Mouse (Mus musculus) naive thymus-derived CD4-positive, alpha-beta T cell, adult 2 months (primary cell): ENCODE measurements around the gene Foxn3.

Experiments used
- DNase-seq: peaks from one replicate; pipeline ENCODE4 v3.0.0-alpha.2; 2011; ENCODE audit warnings: low read depth

Foxn3 gene

DNA sequence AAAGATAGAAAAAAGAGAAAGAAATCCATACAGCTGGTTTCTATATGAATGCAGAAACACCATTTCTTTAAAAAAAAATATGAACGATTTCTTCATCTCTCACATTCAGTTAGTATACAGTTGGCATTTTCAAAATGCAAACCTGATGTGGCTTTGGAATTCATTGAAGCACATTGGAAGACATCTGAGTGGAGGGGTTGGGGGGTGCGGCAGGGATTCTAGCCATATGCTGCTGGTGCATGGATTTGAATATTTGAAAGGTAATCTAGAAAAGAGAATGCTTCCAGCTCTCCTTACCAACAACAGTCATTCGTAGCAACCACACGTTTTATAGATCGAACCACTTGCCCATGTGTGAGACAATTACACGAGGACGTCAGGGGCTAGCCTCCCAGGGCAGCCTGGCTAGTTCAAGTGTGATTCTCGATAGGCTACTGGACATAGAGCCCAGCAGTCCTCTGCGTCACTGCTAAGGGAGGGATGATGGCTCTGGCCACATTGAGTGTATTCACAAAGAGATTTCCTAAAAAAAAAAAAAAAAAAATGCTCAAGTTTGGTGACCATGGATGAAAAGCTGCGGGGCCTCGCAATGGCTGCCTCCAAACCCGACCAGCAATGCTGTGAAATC, 96.0 kb downstream of the Foxn3 start:
- DNase-seq = no peak

DNA sequence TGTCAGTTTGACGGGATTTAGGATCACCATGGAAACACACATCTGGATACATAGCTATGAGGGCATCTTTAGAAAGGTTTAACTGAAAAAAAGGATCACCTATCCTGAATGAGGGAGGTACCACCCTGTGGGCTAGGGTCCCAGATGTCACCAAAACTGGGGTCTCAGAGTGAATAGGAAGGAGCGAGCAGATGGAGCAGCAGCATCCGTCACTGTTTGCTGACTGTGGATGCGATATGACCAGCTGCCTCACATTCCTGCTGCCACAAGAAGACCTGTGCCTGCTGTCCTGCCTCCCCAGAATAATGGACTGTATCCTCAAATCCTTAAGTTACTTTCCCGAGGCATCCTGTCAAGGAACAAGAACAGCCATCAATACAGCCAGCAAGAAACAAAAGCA, 97.0 kb downstream of the Foxn3 start:
- no peak for DNase-seq

DNA sequence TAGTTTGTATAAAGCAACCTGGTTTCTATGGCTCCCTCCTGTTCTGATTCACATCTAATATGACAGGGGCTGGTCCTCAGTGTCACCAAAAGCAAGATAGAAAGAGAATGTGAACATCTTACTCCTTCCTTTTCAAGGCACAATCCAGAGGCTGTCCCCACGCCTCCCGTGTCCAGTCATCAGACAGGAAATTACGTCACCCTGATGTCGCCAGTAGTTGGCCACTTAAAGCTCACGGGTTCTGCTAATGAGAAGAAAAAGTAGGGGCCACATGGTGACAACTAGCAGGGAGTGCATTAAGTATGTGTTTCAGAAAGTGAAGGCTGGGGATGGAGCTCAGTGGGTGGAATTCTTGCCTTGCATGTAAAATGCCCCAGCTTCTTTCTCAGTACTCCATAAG, 99.1 kb downstream of the Foxn3 start:
- DNase-seq = no peak

DNA sequence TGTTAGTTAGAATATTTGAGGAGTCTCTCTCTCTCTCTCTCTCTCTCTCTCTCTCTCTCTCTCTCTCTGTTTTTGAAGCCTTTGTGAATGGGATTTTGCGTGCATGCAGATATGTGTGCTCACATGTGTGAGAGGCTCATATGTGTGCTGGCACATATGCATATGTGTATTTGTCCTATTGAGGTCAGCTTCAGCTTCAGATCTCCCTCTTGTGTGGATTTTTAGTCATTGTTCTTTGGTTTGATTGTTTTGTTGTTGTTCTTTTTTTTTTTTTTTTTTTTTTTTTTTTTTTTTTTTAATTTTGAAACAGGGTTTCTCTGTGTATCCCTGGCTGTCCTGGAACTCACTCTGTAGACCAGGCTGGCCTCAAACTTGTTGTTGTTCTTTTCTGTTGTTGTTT, 100.5 kb downstream of the Foxn3 start:
- DNase-seq = no peak

DNA sequence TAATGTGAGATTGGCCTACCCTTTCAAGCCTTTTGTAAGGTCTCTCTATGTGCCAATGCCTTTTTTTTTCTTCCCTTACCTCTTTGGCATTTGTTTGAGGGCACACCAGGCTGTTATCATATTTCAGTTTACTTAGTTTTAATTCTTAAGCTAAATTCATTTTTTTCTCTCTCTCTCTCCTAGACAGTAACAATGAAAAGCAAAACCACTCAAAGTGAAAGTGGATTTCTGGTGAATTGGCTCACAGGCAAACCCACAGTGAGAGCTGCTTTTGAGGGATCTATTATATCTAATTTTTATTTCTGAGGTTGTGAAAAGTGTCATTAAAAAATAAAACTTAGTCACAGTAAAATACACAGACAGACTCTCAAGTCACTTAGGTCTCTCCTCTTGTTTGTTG, 101.1 kb downstream of the Foxn3 start:
- no peak for DNase-seq

DNA sequence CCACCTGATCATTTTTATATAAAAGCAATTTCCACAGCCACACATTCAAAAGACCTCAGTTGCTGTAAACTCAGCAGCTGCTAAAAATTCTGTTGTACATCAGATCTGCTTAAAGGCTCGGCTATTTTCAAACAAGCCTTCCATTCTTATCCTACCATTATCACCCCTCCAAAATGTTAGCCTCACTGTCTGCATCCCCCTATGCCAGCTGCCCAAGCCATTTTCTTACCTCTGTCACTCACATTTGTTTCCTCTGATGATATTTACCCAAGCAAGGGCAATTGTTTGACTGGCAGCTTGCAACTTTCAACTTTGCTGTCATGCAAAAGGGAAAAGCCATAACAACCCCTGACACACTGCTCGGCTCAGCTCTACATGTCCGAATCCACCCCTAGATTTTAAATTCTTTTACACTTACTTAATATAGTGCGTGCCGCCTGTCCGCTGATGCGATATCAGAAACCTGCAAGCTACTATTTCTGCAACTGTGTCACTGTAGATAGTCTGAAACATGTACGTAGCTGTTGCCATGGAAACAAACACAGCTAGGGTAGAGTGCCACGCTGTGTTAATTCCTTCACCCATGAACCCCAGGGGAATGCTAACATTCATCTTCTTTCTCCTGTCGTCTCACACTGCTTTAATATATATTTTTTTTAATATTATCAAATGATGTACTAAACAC, 105.7 kb downstream of the Foxn3 start:
- DNase-seq = no peak

DNA sequence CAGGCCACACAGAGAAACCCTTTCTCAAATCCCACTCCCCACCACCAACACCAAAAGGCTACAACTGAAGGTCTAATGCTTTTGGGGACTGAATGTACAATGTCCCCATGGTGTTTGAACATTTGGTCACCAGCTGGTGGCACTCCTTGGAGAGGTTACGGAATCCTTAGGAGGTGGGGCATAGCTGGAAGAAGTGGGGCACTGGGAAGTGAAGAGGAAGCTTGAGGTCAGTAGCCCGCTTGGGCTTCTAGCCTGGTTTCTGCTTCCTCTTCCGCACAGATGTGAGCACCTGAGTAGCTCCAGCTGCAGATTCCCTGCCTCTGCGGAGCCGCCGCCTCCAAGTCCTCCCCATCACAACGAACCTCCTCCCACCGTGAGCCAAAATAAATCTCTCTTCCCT, 107.8 kb downstream of the Foxn3 start:
- no peak for DNase-seq

DNA sequence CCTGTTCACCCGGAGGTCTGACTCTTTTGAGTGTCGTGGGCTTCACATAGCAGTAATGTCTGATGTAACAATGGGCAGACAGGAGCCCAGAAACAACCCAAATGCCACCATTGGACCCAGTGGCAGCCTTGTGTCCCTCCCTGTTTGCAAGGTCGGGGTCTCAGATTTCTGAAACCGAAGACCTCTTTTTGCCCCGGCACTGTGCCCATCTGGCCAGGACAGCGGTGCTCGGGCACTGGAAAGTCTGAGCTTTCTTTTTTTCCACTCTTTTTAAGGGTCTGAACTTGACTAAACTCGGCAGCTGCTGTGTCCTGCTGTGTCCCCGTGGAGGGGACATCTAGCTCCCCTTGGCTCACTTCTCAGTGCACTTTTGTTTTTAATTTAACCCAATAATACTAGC, 109.0 kb downstream of the Foxn3 start:
- no peak for DNase-seq

DNA sequence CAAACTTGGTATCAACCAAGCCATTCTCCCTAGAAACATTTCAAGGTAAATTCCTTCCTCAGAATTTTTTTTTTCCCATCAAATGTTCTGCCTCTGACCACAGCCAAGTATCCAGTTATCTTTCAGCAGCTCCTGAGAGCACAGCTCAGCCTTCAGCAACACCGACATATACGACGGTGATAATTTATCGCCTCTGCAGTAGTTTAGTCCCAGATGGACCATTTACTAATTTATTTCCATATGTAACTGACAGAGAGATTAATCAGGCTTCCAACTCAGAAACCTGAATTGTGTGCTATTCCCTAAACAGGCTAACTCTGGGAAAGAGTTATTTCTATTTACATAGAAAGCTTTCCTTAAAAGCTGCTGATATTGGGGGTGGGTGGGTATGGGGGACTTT, 109.6 kb downstream of the Foxn3 start:
- no peak for DNase-seq

DNA sequence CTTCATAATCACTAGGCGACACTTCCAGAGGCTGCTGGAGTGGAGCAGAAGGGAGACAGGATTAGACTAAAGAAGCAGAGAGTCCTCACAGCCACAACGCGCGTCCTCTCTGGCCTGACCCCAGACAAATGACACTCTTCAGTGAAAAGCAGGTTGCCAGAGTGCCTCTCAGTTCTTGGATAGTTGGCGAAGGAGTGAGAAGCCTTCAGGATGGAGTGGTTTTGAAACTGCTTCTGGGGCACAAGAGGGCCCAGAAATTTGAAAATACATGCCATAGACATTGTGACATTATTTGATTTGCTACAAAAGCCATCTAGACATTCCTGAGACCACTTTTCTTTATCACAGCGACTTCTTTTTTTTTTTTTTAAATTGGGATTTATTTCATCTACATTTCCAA, 113.3 kb downstream of the Foxn3 start:
- DNase-seq = no peak

DNA sequence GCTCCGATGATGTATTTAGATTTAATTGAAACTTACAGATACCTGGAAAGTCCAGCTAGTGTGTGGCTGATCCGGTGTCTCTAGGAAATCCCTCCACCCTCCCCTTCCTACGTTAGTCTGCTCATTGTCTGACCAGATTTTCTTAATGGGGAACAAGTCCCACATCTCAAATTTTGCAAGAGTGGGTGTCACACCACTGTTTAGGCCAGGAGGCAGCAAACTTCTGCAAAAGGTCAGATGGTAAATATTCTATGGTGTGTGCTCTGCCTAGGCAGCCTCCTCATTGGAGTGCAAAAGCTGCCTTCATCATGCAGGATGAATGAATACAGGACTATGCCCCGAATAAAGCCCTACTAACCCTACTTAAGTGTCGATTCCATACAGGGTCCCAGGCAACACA, 115.6 kb downstream of the Foxn3 start:
- DNase-seq = no peak

DNA sequence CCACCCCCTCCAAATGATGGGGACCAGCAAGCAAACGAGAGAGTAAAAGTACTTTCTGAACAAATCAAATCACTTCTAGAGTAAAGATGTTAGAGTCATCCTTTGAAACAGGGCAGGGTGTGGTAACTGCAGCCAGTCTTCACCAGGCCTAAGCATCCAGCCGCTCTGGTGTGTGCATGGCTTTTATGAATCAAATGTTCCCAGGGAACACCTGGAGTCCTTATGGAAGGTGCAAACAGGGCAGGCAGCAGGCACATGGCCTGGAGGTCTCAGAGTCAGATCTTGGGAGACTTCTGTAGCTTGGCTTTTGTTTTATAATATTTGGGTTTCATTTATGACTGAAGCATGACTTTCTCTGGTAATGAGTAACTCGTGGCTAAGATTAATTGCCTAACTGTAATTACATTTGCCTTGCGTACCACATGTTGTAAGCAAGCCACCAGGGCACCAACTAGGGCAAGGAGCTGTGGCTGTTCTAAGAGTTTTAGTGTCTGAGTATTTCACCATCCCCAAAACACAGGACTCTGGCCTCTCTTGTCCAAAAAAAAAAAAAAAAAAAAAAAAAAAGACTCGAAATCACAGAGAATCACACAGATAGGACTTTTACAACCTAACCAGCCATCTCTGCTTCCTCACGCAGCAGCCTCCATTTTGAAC, 118.2 kb downstream of the Foxn3 start:
- no peak for DNase-seq

DNA sequence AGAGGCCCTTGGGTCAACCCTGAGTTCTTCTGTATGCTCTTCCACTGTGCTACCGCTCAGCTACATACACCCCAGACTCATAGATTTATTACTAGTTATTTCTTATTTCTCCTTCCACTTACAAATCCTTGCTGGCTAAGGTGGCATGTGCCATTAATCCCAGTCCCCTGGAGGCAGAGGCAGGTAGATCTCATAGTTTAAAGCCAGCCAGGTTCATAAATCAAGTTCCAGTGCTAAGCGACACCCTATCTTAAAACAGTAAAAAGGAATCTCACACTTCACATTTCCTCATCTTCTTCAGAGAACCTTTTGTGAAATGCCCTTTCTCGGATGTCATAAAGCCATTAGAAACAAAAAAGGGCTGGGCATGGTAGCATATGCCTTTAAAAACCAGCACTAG, 120.6 kb downstream of the Foxn3 start:
- DNase-seq = no peak

DNA sequence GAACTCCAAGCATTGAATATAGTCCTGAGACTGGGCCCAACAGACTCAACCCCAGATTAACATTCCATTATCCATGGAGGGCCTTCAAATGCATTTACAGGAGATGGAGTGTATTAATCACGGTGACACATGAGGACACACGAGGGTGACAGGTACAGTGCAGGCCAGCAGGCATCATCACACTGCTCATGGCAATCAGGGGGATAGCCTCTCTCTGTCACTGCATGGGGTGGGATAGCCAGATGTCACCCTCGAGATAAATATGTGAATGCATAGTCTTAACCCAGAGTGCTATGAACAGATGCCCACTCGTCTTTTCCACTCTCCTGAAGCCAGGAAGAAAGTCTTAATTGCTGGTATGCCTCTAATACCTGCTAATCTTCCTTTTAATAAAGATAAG, 122.4 kb downstream of the Foxn3 start:
- DNase-seq = no peak

DNA sequence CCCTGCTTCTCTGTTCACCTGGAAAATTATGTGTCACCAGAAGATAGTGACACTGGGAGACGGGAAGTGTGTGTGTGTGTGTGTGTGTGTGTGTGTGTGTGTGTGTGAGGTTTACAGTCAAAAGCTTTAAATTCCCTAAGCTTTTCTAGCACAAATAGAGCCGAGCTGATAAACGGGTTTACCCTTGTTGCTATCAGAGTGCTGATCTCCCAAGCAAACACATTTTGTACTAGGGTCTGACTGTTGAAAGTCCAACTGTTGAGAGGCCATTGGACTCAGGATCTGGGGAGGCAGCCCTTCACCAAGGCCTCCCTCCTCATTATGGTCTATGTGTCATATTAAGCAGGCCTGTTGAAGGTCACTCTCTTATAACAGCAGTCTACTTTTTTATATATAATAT, 123.4 kb downstream of the Foxn3 start:
- no peak for DNase-seq

DNA sequence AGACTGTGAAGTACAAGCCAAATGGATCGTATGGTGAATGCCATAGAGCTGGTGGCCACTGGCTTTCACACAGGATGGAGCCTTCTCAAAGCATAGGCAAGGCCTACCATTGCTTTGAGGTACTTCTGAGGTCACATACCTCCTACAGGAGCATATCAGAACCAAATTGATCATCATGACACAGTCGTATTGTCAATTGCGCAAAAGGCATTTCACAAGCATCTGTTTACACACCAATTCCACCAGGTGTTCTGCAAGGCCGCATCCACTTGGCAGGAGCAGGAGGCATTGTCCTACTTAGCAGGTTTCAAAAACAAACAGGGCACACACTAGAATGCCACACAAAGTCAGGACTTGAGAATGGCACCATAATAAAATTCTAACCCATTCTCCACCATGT, 128.2 kb downstream of the Foxn3 start:
- DNase-seq = no peak

DNA sequence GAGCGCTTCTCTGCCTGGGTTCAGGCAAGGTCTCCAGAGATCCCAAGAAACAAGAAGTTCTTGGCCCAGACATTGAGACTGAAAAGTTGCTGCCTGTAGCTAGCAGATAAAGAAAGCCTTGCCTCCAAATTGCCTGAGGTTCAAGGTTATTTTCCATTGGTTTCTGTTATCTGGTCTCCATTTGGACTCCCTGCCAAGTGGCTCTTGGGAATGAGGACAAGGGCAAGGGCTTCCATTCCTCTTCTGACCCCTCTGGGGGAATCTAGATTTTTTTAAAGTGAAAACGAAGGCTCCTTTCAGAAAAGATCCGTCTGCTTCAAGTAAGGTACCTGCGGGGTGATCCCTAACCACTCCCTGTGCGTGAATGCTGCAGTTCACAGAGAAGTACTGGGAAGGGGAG, 130.0 kb downstream of the Foxn3 start:
- DNase-seq = no peak

DNA sequence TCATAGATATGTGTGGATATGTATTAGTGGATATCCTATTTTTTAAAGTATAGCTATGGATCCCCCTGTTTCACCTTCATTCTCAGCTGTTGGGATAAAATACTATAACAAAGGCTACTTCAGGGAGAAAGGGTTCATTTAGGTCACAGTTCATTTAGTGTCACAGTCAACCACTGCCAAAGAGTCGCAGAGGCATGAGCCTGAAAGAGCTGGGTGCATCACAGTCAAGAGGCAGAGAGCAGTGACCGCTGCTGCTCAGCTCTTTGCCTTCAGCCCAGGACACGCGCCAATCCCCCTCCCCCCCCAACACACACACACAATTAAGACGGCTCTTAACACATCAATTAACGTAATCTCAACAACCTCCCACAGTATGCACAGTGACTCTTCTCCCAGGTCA, 131.8 kb downstream of the Foxn3 start:
- no peak for DNase-seq

DNA sequence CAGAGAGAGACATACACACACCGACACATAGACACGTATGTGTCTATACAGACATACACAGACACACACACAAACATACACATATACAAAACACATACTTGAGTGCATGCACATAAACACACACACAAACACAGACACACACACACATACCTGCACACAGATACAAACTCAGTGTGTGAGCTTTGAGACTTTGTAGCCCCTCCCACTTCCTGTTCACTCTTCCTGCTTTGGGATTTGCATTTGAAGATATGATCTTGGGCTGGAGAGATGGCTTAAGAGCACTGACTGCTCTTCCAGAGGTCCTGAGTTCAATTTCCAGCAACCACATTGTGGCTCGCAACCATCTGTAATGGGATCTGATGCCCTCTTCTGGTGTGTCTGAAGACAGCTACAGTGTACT, 132.4 kb downstream of the Foxn3 start:
- DNase-seq = peak; percentile 18

DNA sequence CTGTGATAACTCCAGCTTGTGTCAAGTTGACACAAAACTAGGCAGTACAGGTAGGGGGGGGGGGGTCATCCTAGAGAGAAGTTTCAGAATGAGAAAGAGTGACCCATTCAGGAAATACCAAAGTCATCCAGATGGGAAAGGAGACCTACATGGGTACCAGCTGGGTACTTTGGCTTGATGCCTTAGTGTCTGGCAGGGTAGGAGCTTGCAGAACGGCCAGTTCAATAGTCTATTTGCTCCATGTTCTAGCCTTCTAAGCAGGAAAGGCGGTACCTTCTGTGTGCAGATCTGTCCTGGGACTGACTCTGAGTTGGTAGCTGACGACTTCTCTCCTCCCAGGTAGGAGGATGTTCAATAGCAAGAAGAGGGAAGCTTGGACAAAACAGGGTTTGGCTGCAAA, 134.3 kb downstream of the Foxn3 start:
- no peak for DNase-seq

DNA sequence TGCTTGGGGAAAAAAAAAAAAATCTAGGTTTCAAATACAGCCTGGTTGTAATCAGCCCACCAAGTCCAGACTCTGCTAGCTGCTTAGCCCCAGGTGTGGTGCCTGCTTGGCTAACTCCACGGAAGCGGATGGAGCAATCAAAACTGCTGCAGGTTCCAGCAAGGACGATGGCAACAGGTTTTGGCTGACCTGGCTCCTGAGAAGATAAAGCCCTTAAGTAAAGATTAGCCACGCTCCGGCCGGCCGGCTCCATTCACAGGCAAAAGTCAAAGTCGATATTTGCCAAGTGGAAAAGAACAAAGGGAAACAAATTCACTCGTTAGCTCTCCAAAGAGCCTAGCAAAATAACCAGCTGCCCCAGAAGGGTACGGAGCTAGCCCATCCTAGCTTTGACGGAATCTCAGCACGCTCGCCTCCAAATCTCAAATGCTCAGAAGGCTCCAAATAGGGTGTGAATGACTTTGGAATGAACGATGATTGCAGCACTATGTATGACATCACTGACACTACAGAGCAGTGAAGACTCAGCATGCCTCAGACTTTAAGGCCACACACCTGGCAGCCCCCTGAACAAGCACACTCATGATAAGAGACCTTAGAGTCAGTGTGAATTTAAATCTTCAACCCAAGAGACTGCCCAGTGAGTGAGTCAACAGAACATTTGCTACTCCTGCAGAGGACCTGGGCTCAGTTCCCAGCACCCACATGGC, 137.0 kb downstream of the Foxn3 start:
- DNase-seq = no peak

DNA sequence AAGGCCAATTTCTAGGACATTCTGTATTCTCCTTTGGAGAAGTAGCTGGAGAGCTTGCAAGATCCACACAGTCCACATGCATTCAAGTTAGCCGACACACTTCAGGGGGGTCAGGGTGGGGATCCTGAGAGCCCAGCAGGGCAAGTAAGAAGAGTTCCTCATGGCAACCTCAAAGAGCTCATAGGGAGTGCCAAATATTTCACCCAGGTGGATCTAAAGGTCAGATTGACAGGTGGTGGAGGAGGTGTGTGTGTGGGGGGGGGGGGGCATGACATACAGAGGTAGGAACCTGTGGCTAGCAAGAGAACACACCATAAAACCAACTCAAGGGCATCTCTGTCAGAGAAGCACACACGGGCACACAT, 144.0 kb downstream of the Foxn3 start:
- no peak for DNase-seq
